Mouse (Mus musculus) forebrain, embryonic 11.5 days (tissue): ENCODE results near the gene Ino80. TPM values are rescaled to one million over a fixed set of nuclear protein-coding genes. Genes with fewer than 3 reads are reported as not detected.

ENCODE experiments used
- ATAC-seq: fragments of 200-750 bp; cut with Nextera tagmentation; replicated peaks from 2 replicates; pipeline ENCODE4 v1.8.0; 2017; ENCODE audit warnings: moderate TSS enrichment; ENCODE audit not compliant: low FRiP score
- DNase-seq: peaks from one replicate; pipeline ENCODE4 v3.0.0-alpha.2; 2017; ENCODE audit warnings: low spot score
- H3K27ac ChIP-seq: fragments of 300-500 bp; sonication (generic); 2 replicates; pipeline ENCODE4 v1.5.1; 2014; ENCODE audit warnings: low read depth, low read length
- H3K27me3 ChIP-seq: fragments of 300-500 bp; sonication (generic); 2 replicates; pipeline ENCODE4 v1.6.1; 2014; ENCODE audit warnings: mild to moderate bottlenecking, low read length, mixed read lengths; ENCODE audit not compliant: control insufficient read depth, insufficient read depth
- H3K36me3 ChIP-seq: fragments of 300-500 bp; sonication (generic); 2 replicates; pipeline ENCODE4 v1.6.1; 2014; ENCODE audit warnings: mild to moderate bottlenecking, low read length, moderate library complexity, mixed read lengths; ENCODE audit not compliant: control insufficient read depth, insufficient read depth
- H3K4me1 ChIP-seq: fragments of 300-500 bp; sonication (generic); replicated peaks from 2 replicates; pipeline ENCODE4 v1.6.1; 2014; ENCODE audit warnings: low read length, mixed read lengths; ENCODE audit not compliant: control insufficient read depth, insufficient read depth
- H3K4me2 ChIP-seq: fragments of 300-500 bp; sonication (generic); 2 replicates; pipeline ENCODE4 v1.6.1; 2014; ENCODE audit warnings: low read depth, mild to moderate bottlenecking, low read length, moderate library complexity, mixed read lengths; ENCODE audit not compliant: severe bottlenecking
- H3K4me3 ChIP-seq: fragments of 300-500 bp; sonication (generic); 2 replicates; pipeline ENCODE4 v1.5.1; 2014; ENCODE audit warnings: low read depth, low read length
- H3K9ac ChIP-seq: fragments of 300-500 bp; sonication (generic); 2 replicates; pipeline ENCODE4 v1.6.1; 2014; ENCODE audit warnings: low read length
- H3K9me3 ChIP-seq: fragments of 300-500 bp; sonication (generic); 2 replicates; pipeline ENCODE4 v1.6.1; 2016; ENCODE audit warnings: low read length, mixed read lengths; ENCODE audit not compliant: control insufficient read depth
- WGBS: fragments of 180-500 bp; shearing (Covaris S2); extraction: QIAGEN DNeasy Blood & Tissue Kit; methylation state at CpG from one replicate; pipeline ENCODE4 v1.1.7; 2014; 5-methylcytosine and 5-hydroxymethylcytosine counted together
- polyA plus RNA-seq: library from polyadenylated mRNA; unstranded; fragments of >200 nt; fragmentation: Nextera tagmentation; extraction: Ambion mirVana; gene quantifications from 2 replicates; pipeline ENCODE4 v1.2.1, GENCODE M21; 2014

Gene Ino80
- polyA plus RNA-seq, 1 experiment from 2014 or later = 6.5 TPM

GRCm38 (mm10) chr2:119336470-119336869 is 141.0 kb downstream of the Ino80 start:
- DNase-seq = no peak
- no peak for ATAC-seq
- H3K27ac ChIP-seq = no peak overlapping the region
- H3K4me3 ChIP-seq = no peak overlapping the region
- WGBS = 77% methylated on average over 10 of the region's 10 CpGs
- H3K9me3 ChIP-seq = no peaks in the 10 kb centered on the region
- H3K27me3 ChIP-seq = no peaks in the 10 kb centered on the region; the same call in none of the 2 replicates
- no peaks in the 10 kb centered on the region for H3K36me3 ChIP-seq
- no peaks in the 10 kb centered on the region; the same call in 1 of the 2 replicates for H3K4me1 ChIP-seq
- H3K4me2 ChIP-seq = no peak overlapping the region
- H3K9ac ChIP-seq = no peak overlapping the region

DNA sequence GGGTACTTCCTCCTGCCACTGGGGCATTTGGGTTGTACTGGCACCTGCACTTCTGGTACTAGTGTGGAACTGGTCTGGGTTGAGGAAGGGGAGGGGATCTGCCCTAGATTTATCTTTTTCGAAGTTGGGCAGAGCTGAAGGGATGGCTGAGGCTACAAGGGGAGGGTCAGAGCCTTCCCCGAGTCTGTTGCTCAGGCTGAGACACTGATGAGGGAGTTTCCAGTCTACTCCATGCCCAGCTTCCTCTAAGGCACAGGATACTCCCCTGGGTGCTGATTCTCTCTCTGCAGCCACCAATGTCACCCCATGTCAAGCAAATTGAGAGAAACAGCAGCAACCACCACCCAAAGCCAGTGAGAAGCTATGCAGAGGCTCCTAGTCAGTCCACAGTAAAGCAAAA is 141.5 kb downstream of the Ino80 start:
- peaks cover 4% of the 10 kb centered on the region for H3K27me3 ChIP-seq
- no peak overlapping the region for H3K27ac ChIP-seq
- no peaks in the 10 kb centered on the region; the same call in 1 of the 2 replicates for H3K4me1 ChIP-seq
- no peaks in the 10 kb centered on the region for H3K9me3 ChIP-seq
- H3K9ac ChIP-seq = no peak overlapping the region
- no peak overlapping the region for H3K4me2 ChIP-seq
- no peak for DNase-seq
- no peaks in the 10 kb centered on the region for H3K36me3 ChIP-seq
- WGBS = 79% methylated on average over 2 of the region's 2 CpGs
- ATAC-seq = no peak
- no peak overlapping the region for H3K4me3 ChIP-seq

GRCm38 (mm10) chr2:119335535-119335934 is 142.0 kb downstream of the Ino80 start:
- DNase-seq = no peak

DNA sequence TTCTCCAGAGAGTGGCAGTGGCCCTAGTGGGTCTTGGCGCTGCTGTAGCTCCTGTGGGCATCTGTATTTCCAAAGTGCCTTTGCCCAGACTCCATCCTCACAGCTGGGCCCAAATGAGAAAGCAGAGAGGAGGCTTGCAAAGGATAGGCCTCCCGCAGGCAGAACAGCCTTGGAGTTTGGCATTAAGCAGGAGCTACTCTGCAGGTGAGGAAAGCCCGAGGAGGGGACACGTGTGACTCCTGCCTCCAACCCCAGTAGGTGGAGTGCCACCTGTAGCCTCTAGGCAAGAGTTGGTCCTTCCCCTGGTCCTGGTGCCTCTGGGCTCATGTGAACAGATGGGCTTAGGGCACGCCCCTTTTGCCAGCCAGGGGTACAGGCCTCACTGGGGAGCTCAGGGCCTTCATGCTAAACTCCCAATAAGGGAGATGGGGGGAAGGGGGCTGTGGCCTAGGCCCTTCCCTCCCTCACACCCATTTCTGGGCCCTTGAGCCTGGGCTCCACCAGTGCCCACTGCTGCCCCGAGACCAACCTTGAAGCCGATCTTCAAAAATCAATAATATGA is 142.4 kb downstream of the Ino80 start:
- Histone ChIP-seq H3K9me3 (no peaks in the 10 kb centered on the region), H3K4me3 (no peak overlapping the region), H3K27ac (no peak overlapping the region), H3K4me2 (no peak overlapping the region), H3K27me3 (peaks cover 13% of the 10 kb centered on the region), H3K36me3 (no peaks in the 10 kb centered on the region), H3K4me1 (no peaks in the 10 kb centered on the region; the same call in 1 of the 2 replicates), H3K9ac (no peak overlapping the region)
- ATAC-seq (no peak), DNase-seq (no peak)
- 71% methylated on average over 7 of the region's 7 CpGs for WGBS

More at GRCm38 (mm10) chr2:119335535-119335934, 142.0 kb downstream of the Ino80 start:
- Histone ChIP-seq H3K9me3 (no peaks in the 10 kb centered on the region), H3K4me2 (no peak overlapping the region), H3K36me3 (no peaks in the 10 kb centered on the region), H3K4me3 (no peak overlapping the region), H3K27me3 (peaks cover 8% of the 10 kb centered on the region), H3K27ac (no peak overlapping the region), H3K4me1 (no peaks in the 10 kb centered on the region; the same call in 1 of the 2 replicates), H3K9ac (no peak overlapping the region)
- ATAC-seq = no peak
- WGBS = 91% methylated on average over 1 of the region's 1 CpGs

GRCm38 (mm10) chr2:119334135-119334534 is 143.4 kb downstream of the Ino80 start:
- 81% methylated on average over 1 of the region's 1 CpGs for WGBS
- Histone ChIP-seq H3K27ac (no peak overlapping the region), H3K36me3 (no peaks in the 10 kb centered on the region), H3K9ac (no peak overlapping the region), H3K27me3 (peaks cover 19% of the 10 kb centered on the region), H3K9me3 (no peaks in the 10 kb centered on the region), H3K4me1 (peaks cover under 1% of the 10 kb centered on the region; the same call in 1 of the 2 replicates), H3K4me3 (no peak overlapping the region), H3K4me2 (no peak overlapping the region)
- no peak for ATAC-seq
- no peak for DNase-seq

GRCm38 (mm10) chr2:119332177-119332661 is 145.3 kb downstream of the Ino80 start:
- Histone ChIP-seq H3K9me3 (no peaks in the 10 kb centered on the region), H3K4me1 (peaks cover 2% of the 10 kb centered on the region; the same call in 1 of the 2 replicates), H3K4me3 (no peak overlapping the region), H3K9ac (no peak overlapping the region), H3K36me3 (no peaks in the 10 kb centered on the region), H3K27ac (no peak overlapping the region), H3K27me3 (peaks cover 38% of the 10 kb centered on the region), H3K4me2 (no peak overlapping the region)
- no peak for ATAC-seq
- DNase-seq = peak; percentile 45
- WGBS = 78% methylated on average over 24 of the region's 24 CpGs

DNA sequence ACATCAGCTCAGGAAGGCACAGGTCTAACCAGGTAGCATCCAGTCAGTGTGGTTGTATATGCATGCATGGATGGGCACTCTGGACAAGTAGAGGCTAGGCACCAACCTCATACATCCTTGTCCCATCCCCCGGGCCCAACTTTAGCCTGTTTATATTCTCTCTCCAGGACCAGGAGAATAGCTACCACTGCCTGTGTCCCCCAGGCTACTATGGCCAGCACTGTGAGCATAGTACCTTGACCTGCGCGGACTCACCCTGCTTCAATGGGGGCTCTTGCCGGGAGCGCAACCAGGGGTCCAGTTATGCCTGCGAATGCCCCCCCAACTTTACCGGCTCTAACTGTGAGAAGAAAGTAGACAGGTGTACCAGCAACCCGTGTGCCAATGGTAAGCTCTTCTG is 146.7 kb downstream of the Ino80 start:
- H3K27me3 ChIP-seq = peaks cover 52% of the 10 kb centered on the region
- no peak overlapping the region for H3K4me3 ChIP-seq
- no peak for ATAC-seq
- H3K36me3 ChIP-seq = no peaks in the 10 kb centered on the region
- WGBS = 90% methylated on average over 8 of the region's 8 CpGs
- H3K27ac ChIP-seq = no peak overlapping the region
- no peak overlapping the region for H3K9ac ChIP-seq
- H3K9me3 ChIP-seq = no peaks in the 10 kb centered on the region
- peak; percentile 47 for DNase-seq
- H3K4me2 ChIP-seq = no peak overlapping the region
- peaks cover 14% of the 10 kb centered on the region; the same call in 1 of the 2 replicates for H3K4me1 ChIP-seq

- H3K4me2 ChIP-seq = no peak overlapping the region
- peaks cover 23% of the 10 kb centered on the region for H3K4me1 ChIP-seq
- DNase-seq (peak; percentile 37), ATAC-seq (no peak)
- 67% methylated on average over 3 of the region's 3 CpGs for WGBS
- H3K9me3 ChIP-seq = no peaks in the 10 kb centered on the region
- no peak overlapping the region for H3K27ac ChIP-seq
- no peak overlapping the region for H3K4me3 ChIP-seq
- H3K27me3 ChIP-seq = peaks cover 67% of the 10 kb centered on the region
- H3K9ac ChIP-seq = no peak overlapping the region
- no peaks in the 10 kb centered on the region for H3K36me3 ChIP-seq
Observed at GRCm38 (mm10) chr2:119329123-119329817, 148.2 kb downstream of the Ino80 start.
